8 mouse cellular contexts compared by ENCODE assay signal in genomic region chr2:18063763-18064251, GRCm38 (mm10). TPM values are rescaled to one million over a fixed set of nuclear protein-coding genes. Genes with fewer than 3 reads are reported as not detected.
A peak's percentile ranks its signal among the peaks of the same experiment; 100 is the strongest.
DNase-seq lines count a peak whose midpoint lies in the region; ATAC-seq and TF ChIP-seq lines count a peak whose summit lies in the region.

No protein-coding gene starts in this region.

- no peaks in the 10 kb centered on the region for H3K27me3 ChIP-seq in forebrain, postnatal 0 days (ENCODE audit: insufficient read depth, low read length)
- H3K27me3 ChIP-seq in hindbrain, embryonic 15.5 days: no peaks in the 10 kb centered on the region

- TF ChIP-seq POLR2A in brain, embryonic 14.5 days (IDR thresholded peaks at IDR 0.05; ENCODE audit: borderline replicate concordance, extremely low read depth, insufficient read depth, insufficient read length, poor library complexity, severe bottlenecking): no peak

- H3K4me1 ChIP-seq in forebrain, postnatal 0 days (ENCODE audit: insufficient read depth): no peaks in the 10 kb centered on the region
- H3K4me1 ChIP-seq in hindbrain, embryonic 15.5 days (replicated peaks): peaks cover 16% of the 10 kb centered on the region

- 0 out of 2 replicates have a peak, but pooled peaks cover 5% of the 10 kb centered on the region for H3K36me3 ChIP-seq in forebrain, postnatal 0 days (ENCODE audit: insufficient read depth)
- H3K36me3 ChIP-seq in hindbrain, embryonic 15.5 days: no peaks in the 10 kb centered on the region

- no peaks in the 10 kb centered on the region for H3K9me3 ChIP-seq in forebrain, postnatal 0 days (ENCODE audit: low read length)
- H3K9me3 ChIP-seq in hindbrain, embryonic 15.5 days: no peaks in the 10 kb centered on the region

- TF ChIP-seq CTCF in brain, embryonic 14.5 days (IDR thresholded peaks at IDR 0.05; ENCODE audit: borderline replicate concordance, extremely low read depth, insufficient read depth, insufficient read length): 0 out of 2 replicates have a peak, but pooled peaks have one; percentile 6
- peak; percentile 45 for TF ChIP-seq CTCF in forebrain, postnatal 0 days (IDR thresholded peaks at IDR 0.05; ENCODE audit: low read depth)

- peak; percentile 65 for ATAC-seq in forebrain, postnatal 0 days
- ATAC-seq in hindbrain, embryonic 15.5 days (ENCODE audit: low FRiP score, low read depth): peak; percentile 72
- ATAC-seq in megakaryocyte, adult 5-6 weeks (ENCODE audit: poor library complexity, severe bottlenecking): peak; percentile 43

- DNase-seq in ovary, postnatal 10 days (ENCODE audit: low spot score): peak; percentile 39
- no peak for DNase-seq in ovary, postnatal 14 days (ENCODE audit: low spot score)
- peak; percentile 92 for DNase-seq in brain, embryonic 14.5 days (ENCODE audit: low read depth)
- DNase-seq in forebrain, postnatal 0 days: peak; percentile 86
- peak; percentile 30 to 61 for DNase-seq in left cerebral cortex, adult 9 months (ENCODE audit: low spot score in 2 of 2)
- peak; percentile 59 for DNase-seq in right cerebral cortex, postnatal 4 days

- peak overlapping the region; percentile 96 for H3K9ac ChIP-seq in forebrain, postnatal 0 days
- H3K9ac ChIP-seq in hindbrain, embryonic 15.5 days: peak overlapping the region; percentile 92

- 2% methylated on average over 18 of the region's 18 CpGs for WGBS in forebrain, postnatal 0 days
- WGBS in hindbrain, embryonic 15.5 days: under 1% methylated on average over 18 of the region's 18 CpGs

- peak overlapping the region; percentile 91 for H3K4me3 ChIP-seq in forebrain, postnatal 0 days (ENCODE audit: low read depth, low read length)
- H3K4me3 ChIP-seq in hindbrain, embryonic 15.5 days: peak overlapping the region; percentile 86

- H3K4me2 ChIP-seq in forebrain, postnatal 0 days (ENCODE audit: low read depth): peak overlapping the region; percentile 86
- H3K4me2 ChIP-seq in hindbrain, embryonic 15.5 days: peak overlapping the region; percentile 90

- H3K27ac ChIP-seq in forebrain, postnatal 0 days (ENCODE audit: low read depth, low read length): peak overlapping the region; percentile 99
- H3K27ac ChIP-seq in hindbrain, embryonic 15.5 days (replicated peaks): peak overlapping the region; percentile 99

RNA-seq across cellular contexts. Expression of gene Mllt10, which starts 8.8 kb away (rescaled TPM):
- polyA plus RNA-seq in brain, embryonic 14.5 days (2012; rRNA removed): 41.1 and 49.4 TPM in 2 replicates
- total RNA-seq in forebrain, postnatal 0 days (2014; rRNA removed): 27.3 and 31.3 TPM in 2 replicates
- 15.9 and 27.4 TPM in 2 replicates for polyA plus RNA-seq in forebrain, postnatal 0 days (2015; fragmentation: Nextera tagmentation; extraction: Ambion mirVana)
- 45.6 and 50.0 TPM in 2 replicates for polyA plus RNA-seq in hindbrain, embryonic 15.5 days (2015; fragmentation: Nextera tagmentation; extraction: Ambion mirVana)
- 41.5 and 50.7 TPM in 2 replicates for total RNA-seq in megakaryocyte, adult 5-6 weeks (2015)
- total RNA-seq in megakaryocyte, adult 5-6 weeks (2017): 47.3 and 52.8 TPM in 2 replicates

RNA-seq across cellular contexts. Expression of gene Skida1, which starts 15.0 kb away (rescaled TPM):
- polyA plus RNA-seq in brain, embryonic 14.5 days (2012; rRNA removed): 25.4 and 33.5 TPM in 2 replicates
- 11.4 and 12.6 TPM in 2 replicates for total RNA-seq in forebrain, postnatal 0 days (2014; rRNA removed)
- 4.3 and 4.9 TPM in 2 replicates for polyA plus RNA-seq in forebrain, postnatal 0 days (2015; fragmentation: Nextera tagmentation; extraction: Ambion mirVana)
- 6.5 and 7.1 TPM in 2 replicates for polyA plus RNA-seq in hindbrain, embryonic 15.5 days (2015; fragmentation: Nextera tagmentation; extraction: Ambion mirVana)
- 0.09 TPM in 1 of 2 replicates, not detected in the other for total RNA-seq in megakaryocyte, adult 5-6 weeks (2015)
- total RNA-seq in megakaryocyte, adult 5-6 weeks (2017): not detected in 2 replicates

RNA-seq across cellular contexts. Expression of gene A930004D18Rik, which starts 26.3 kb away (rescaled TPM):
- polyA plus RNA-seq in brain, embryonic 14.5 days (2012; rRNA removed): 5.5 and 6.1 TPM in 2 replicates
- 2.6 and 3.5 TPM in 2 replicates for total RNA-seq in forebrain, postnatal 0 days (2014; rRNA removed)
- 10.1 and 11.8 TPM in 2 replicates for polyA plus RNA-seq in forebrain, postnatal 0 days (2015; fragmentation: Nextera tagmentation; extraction: Ambion mirVana)
- polyA plus RNA-seq in hindbrain, embryonic 15.5 days (2015; fragmentation: Nextera tagmentation; extraction: Ambion mirVana): 10.8 and 11.1 TPM in 2 replicates
- not detected in 2 replicates for total RNA-seq in megakaryocyte, adult 5-6 weeks (2015)
- 0.22 and 0.24 TPM in 2 replicates for total RNA-seq in megakaryocyte, adult 5-6 weeks (2017)
